Mouse (Mus musculus): ENCODE data around the gene Itgb2.

DNA sequence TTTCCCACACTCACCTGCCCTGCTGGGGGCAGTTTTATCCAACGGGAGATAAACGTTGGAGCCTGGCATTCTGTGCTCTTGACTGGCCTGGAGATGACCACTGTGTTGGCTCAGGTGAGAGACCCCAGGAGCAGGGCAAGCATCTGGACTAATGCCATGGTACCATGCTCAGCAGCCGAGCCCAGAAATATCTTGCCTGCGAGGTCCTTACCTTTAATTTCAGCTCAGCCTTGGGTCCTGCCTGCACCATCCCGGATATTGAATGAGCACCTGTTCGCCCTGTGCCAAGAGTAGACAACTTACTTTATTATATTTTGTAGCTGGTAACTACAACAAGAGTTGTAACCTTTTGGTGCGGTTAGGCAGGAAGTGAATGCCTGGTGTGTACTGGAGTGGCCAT is 76.8 kb downstream of the Itgb2 start:
- TF ChIP-seq CTCF (IDR thresholded peaks at IDR 0.05; ENCODE audit: extremely low read depth, insufficient read depth, insufficient read length, insufficient replicate concordance) (no peak), POLR2A (IDR thresholded peaks at IDR 0.05; ENCODE audit: low read depth, low read length) (no peak)

Measured in spleen, adult 2 months (tissue).